Mouse (Mus musculus) kidney, adult 2 months (tissue): ENCODE measurements at regions not wholly inside any gene's neighbourhood (a gene's known extent, or its start where the extent isn't known, plus 50 kb on each side); places are given as distances from the start of the nearest gene placed in this dataset.

ENCODE experiments used
- CTCF ChIP-seq: fragments of 200-500 bp; conservative IDR thresholded peaks from 2 replicates; pipeline ENCODE4 v1.5.1; 2011; ENCODE audit warnings: low read depth, mild to moderate bottlenecking, control low read depth, low read length, moderate library complexity, mixed read lengths; ENCODE audit not compliant: insufficient read depth, insufficient read length
- POLR2A ChIP-seq: fragments of 200-500 bp; IDR thresholded peaks from one replicate; pipeline ENCODE4 v1.6.1; 2011; ENCODE audit warnings: low read depth, low read length, control low read depth

- TF ChIP-seq CTCF (no peak), POLR2A (no peak)
Observed at GRCm38 (mm10) chrX:161661936-161662335, 54.9 kb upstream of the Rai2 start.
